Mouse (Mus musculus) liver, embryonic 14.5 days (tissue): ENCODE measurements around the gene Klrb1b. TPM values are rescaled to one million over a fixed set of nuclear protein-coding genes. Genes with fewer than 3 reads are reported as not detected.
"Not testable (repeated sequence)": the region's sequence is repeated elsewhere in the genome, so short reads cannot be mapped to it uniquely, and the experiment has no call there.

Experiments
- ATAC-seq: fragments of 200-750 bp; cut with Nextera tagmentation; 2 replicates; pipeline ENCODE4 v1.8.0; 2017; ENCODE audit warnings: moderate number of reproducible peaks, mild to moderate bottlenecking, moderate library complexity; ENCODE audit not compliant: insufficient read depth
- DNase-seq, 3 experiments: peaks; one replicate each; pipeline ENCODE4 v3.0.0-alpha.2; 2012 to 2013; ENCODE audit warnings: low read depth in 3 of 3, low spot score in 3 of 3
- H3K27ac ChIP-seq: fragments of 300-500 bp; sonication (generic); 2 replicates; pipeline ENCODE4 v1.5.1; 2014; ENCODE audit warnings: moderate library complexity, mild to moderate bottlenecking, control low read depth, inconsistent platforms
- H3K27me3 ChIP-seq: fragments of 300-500 bp; sonication (generic); 2 replicates; pipeline ENCODE4 v1.6.1; 2014; ENCODE audit warnings: mild to moderate bottlenecking, low read length, moderate library complexity; ENCODE audit not compliant: control insufficient read depth, insufficient read depth
- H3K36me3 ChIP-seq: fragments of 300-500 bp; sonication (generic); replicated peaks from 2 replicates; pipeline ENCODE4 v1.6.1; 2014; ENCODE audit warnings: low read depth; ENCODE audit not compliant: control insufficient read depth, insufficient read depth
- H3K4me1 ChIP-seq, 2 experiments: fragments of 200-500 bp in 1 of 2; fragments of 300-500 bp in 1 of 2; sonication (generic) in 1 of 2; replicated peaks; 2 replicates each; pipeline ENCODE4 v1.6.1; 2012 to 2014; ENCODE audit warnings: antibody characterized with exemption in 1 of 2, inconsistent platforms in 1 of 2, low read length in 1 of 2; ENCODE audit not compliant: control insufficient read depth in 2 of 2, insufficient read depth in 2 of 2
- H3K4me2 ChIP-seq: fragments of 300-500 bp; sonication (generic); 2 replicates; pipeline ENCODE4 v1.6.1; 2014; ENCODE audit warnings: low read depth, mild to moderate bottlenecking, control low read depth, moderate library complexity
- H3K4me3 ChIP-seq, 2 experiments: fragments of 200-500 bp in 1 of 2; fragments of 300-500 bp in 1 of 2; sonication (generic) in 1 of 2; 2 replicates each; pipeline ENCODE4 v1.5.1; 2012 to 2014; ENCODE audit warnings: low read depth in 2 of 2, low read length in 2 of 2, mild to moderate bottlenecking in 2 of 2, control low read depth in 1 of 2, inconsistent platforms in 1 of 2, moderate library complexity in 1 of 2; ENCODE audit not compliant: insufficient read depth in 1 of 2
- H3K9ac ChIP-seq: fragments of 300-500 bp; sonication (generic); replicated peaks from 2 replicates; pipeline ENCODE4 v1.6.1; 2014; ENCODE audit warnings: mild to moderate bottlenecking, control low read depth, moderate library complexity
- H3K9me3 ChIP-seq: fragments of 300-500 bp; sonication (generic); 2 replicates; pipeline ENCODE4 v1.6.1; 2016; ENCODE audit warnings: low read length, mixed read lengths; ENCODE audit not compliant: control insufficient read depth
- CTCF ChIP-seq: IDR thresholded peaks from 2 replicates; pipeline ENCODE4 v1.5.1; 2016; ENCODE audit warnings: antibody characterized with exemption, low read depth, control low read depth
- EP300 ChIP-seq: IDR thresholded peaks from 2 replicates; pipeline ENCODE4 v1.6.1; 2016; ENCODE audit warnings: antibody characterized with exemption, low read depth
- WGBS: fragments of 180-500 bp; shearing (Covaris S2); extraction: QIAGEN DNeasy Blood & Tissue Kit; methylation state at CpG from one replicate; pipeline ENCODE4 v1.1.7; 2014; ENCODE audit not compliant: insufficient replicate concordance; 5-methylcytosine and 5-hydroxymethylcytosine counted together
- polyA plus RNA-seq, 2 experiments: library from polyadenylated mRNA; depleted of rRNA in 1 of 2; stranded (reverse) in 1 of 2; unstranded in 1 of 2; fragments of >200 nt; fragmentation: Nextera tagmentation in 1 of 2; extraction: Ambion mirVana in 1 of 2; gene quantifications; 2 replicates each; pipeline versions ENCODE4 v1.2.1 to v1.2.3; 2012 to 2014

Gene Klrb1b
- polyA plus RNA-seq, 2 experiments: 0.13 to 0.18 TPM

GRCm38 (mm10) chr6:128841327-128842089 is 15.4 kb upstream of the Klrb1b start:
- no peak for ATAC-seq
- Histone ChIP-seq H3K27ac (no peak overlapping the region), H3K4me2 (peak overlapping the region; percentile 81), H3K9me3 (no peaks in the 10 kb centered on the region), H3K36me3 (no peaks in the 10 kb centered on the region), H3K9ac (no peak overlapping the region), H3K4me1 (peaks cover 5 to 30% of the 10 kb centered on the region in 2 experiments), H3K27me3 (no peaks in the 10 kb centered on the region), H3K4me3 (peak overlapping the region in 1 of 2 experiments; percentile 75; a peak in 1 of 4 replicates)
- no peak for TF ChIP-seq CTCF
- no peak for TF ChIP-seq EP300
- WGBS: 29% methylated on average over 4 of the region's 4 CpGs
- no peak for DNase-seq

- not testable (repeated sequence) for H3K4me3 ChIP-seq, H3K36me3 ChIP-seq, ATAC-seq, H3K9me3 ChIP-seq, DNase-seq, H3K4me2 ChIP-seq, H3K9ac ChIP-seq, H3K27ac ChIP-seq, H3K27me3 ChIP-seq
- 45% methylated on average over 3 of the region's 3 CpGs for WGBS
- peaks cover 9 to 32% of the 10 kb centered on the region in 2 experiments for H3K4me1 ChIP-seq
Observed at GRCm38 (mm10) chr6:128840669-128841068, 14.5 kb upstream of the Klrb1b start.

GRCm38 (mm10) chr6:128839921-128840320 is 13.8 kb upstream of the Klrb1b start:
- no peak for TF ChIP-seq EP300
- TF ChIP-seq CTCF: no peak
- Histone ChIP-seq H3K27me3 (no peaks in the 10 kb centered on the region), H3K4me2 (peak overlapping the region; percentile 88), H3K4me1 (peaks cover 11 to 30% of the 10 kb centered on the region in 2 experiments), H3K4me3 (peak overlapping the region in 1 of 2 experiments; percentile 64; a peak in 1 of 4 replicates), H3K9ac (no peak overlapping the region), H3K36me3 (no peaks in the 10 kb centered on the region), H3K9me3 (no peaks in the 10 kb centered on the region), H3K27ac (no peak overlapping the region)
- DNase-seq (no peak), ATAC-seq (no peak)
- 48% methylated on average over 7 of the region's 7 CpGs for WGBS

GRCm38 (mm10) chr6:128839266-128839771 is 13.2 kb upstream of the Klrb1b start:
- Histone ChIP-seq H3K4me1 (peaks cover 11 to 27% of the 10 kb centered on the region in 2 experiments), H3K4me2 (peak overlapping the region; percentile 88), H3K9ac (peak overlapping the region; percentile 61), H3K4me3 (peak overlapping the region; percentile 64 to 66), H3K36me3 (no peaks in the 10 kb centered on the region), H3K27me3 (no peaks in the 10 kb centered on the region), H3K9me3 (no peaks in the 10 kb centered on the region), H3K27ac (peak overlapping the region; percentile 32)
- ATAC-seq (peak; percentile 42), DNase-seq (peak; percentile 70 to 81 (median 76))
- peak; percentile 93 for TF ChIP-seq CTCF
- TF ChIP-seq EP300: no peak
- under 1% methylated on average over 17 of the region's 17 CpGs for WGBS

GRCm38 (mm10) chr6:128838342-128839265 is 12.5 kb upstream of the Klrb1b start:
- H3K4me2 ChIP-seq: peak overlapping the region; percentile 88
- H3K4me1 ChIP-seq: peaks cover 8 to 24% of the 10 kb centered on the region in 2 experiments
- no peaks in the 10 kb centered on the region for H3K36me3 ChIP-seq
- under 1% methylated on average over 49 of the region's 49 CpGs for WGBS
- peak; percentile 66 to 72 (median 68) for DNase-seq
- TF ChIP-seq EP300: no peak
- TF ChIP-seq CTCF: no peak
- H3K27ac ChIP-seq: peak overlapping the region; percentile 52
- no peaks in the 10 kb centered on the region for H3K27me3 ChIP-seq
- ATAC-seq: peak; percentile 75
- H3K4me3 ChIP-seq: peak overlapping the region; percentile 64 to 69
- H3K9ac ChIP-seq: peak overlapping the region; percentile 61
- H3K9me3 ChIP-seq: no peaks in the 10 kb centered on the region
